Mouse (Mus musculus): ENCODE measurements around the gene Adam12. TPM values are rescaled to one million over a fixed set of nuclear protein-coding genes. Genes with fewer than 3 reads are reported as not detected.

The Adam12 gene
- polyA plus RNA-seq, 1 experiment from 2014 or later: 0.57 TPM

GRCm38 (mm10) chr7:134033939-134034338 is 198.0 kb downstream of the Adam12 start:
- no peak for ATAC-seq (ENCODE audit: low FRiP score, low TSS enrichment)
- H3K4me1 ChIP-seq (replicated peaks; ENCODE audit: control insufficient read depth, insufficient read depth): no peaks in the 10 kb centered on the region
- H3K4me3 ChIP-seq (ENCODE audit: low read depth, low read length): no peak overlapping the region
- H3K36me3 ChIP-seq (ENCODE audit: control insufficient read depth, insufficient read depth, low read length): no peaks in the 10 kb centered on the region
- WGBS: 91% methylated on average over 2 of the region's 2 CpGs
- TF ChIP-seq EP300 (optimal IDR thresholded peaks at IDR 0.05) (no peak), CTCF (IDR thresholded peaks at IDR 0.05; ENCODE audit: low read depth) (no peak)
- no peak overlapping the region for H3K9ac ChIP-seq (ENCODE audit: low read length)
- H3K27ac ChIP-seq (replicated peaks): no peak overlapping the region
- no peaks in the 10 kb centered on the region for H3K9me3 ChIP-seq (ENCODE audit: control insufficient read depth, low read length)
- no peak overlapping the region for H3K4me2 ChIP-seq (replicated peaks; ENCODE audit: low read depth)
- DNase-seq (ENCODE audit: low spot score): no peak
- no peaks in the 10 kb centered on the region for H3K27me3 ChIP-seq (ENCODE audit: control insufficient read depth, insufficient read depth, low read length)

- Histone ChIP-seq H3K36me3 (ENCODE audit: control insufficient read depth, insufficient read depth, low read length) (no peaks in the 10 kb centered on the region), H3K9me3 (ENCODE audit: control insufficient read depth, low read length) (no peaks in the 10 kb centered on the region), H3K4me1 (replicated peaks; ENCODE audit: control insufficient read depth, insufficient read depth) (no peaks in the 10 kb centered on the region), H3K4me3 (ENCODE audit: low read depth, low read length) (no peak overlapping the region), H3K9ac (ENCODE audit: low read length) (no peak overlapping the region), H3K27ac (replicated peaks) (no peak overlapping the region), H3K27me3 (ENCODE audit: control insufficient read depth, insufficient read depth, low read length) (no peaks in the 10 kb centered on the region), H3K4me2 (replicated peaks; ENCODE audit: low read depth) (no peak overlapping the region)
- ATAC-seq (ENCODE audit: low FRiP score, low TSS enrichment): peak; percentile 67; the same call in 1 of the 2 replicates
- TF ChIP-seq CTCF (IDR thresholded peaks at IDR 0.05; ENCODE audit: low read depth) (no peak), EP300 (optimal IDR thresholded peaks at IDR 0.05) (no peak)
- no peak for DNase-seq (ENCODE audit: low spot score)
- WGBS: 9% methylated on average over 6 of the region's 6 CpGs
Observed at GRCm38 (mm10) chr7:134032959-134033366, 199.0 kb downstream of the Adam12 start.

- Histone ChIP-seq H3K4me2 (replicated peaks; ENCODE audit: low read depth) (no peak overlapping the region), H3K4me1 (replicated peaks; ENCODE audit: control insufficient read depth, insufficient read depth) (no peaks in the 10 kb centered on the region), H3K9me3 (ENCODE audit: control insufficient read depth, low read length) (no peaks in the 10 kb centered on the region), H3K27ac (replicated peaks) (no peak overlapping the region), H3K4me3 (ENCODE audit: low read depth, low read length) (no peak overlapping the region), H3K9ac (ENCODE audit: low read length) (no peak overlapping the region), H3K36me3 (ENCODE audit: control insufficient read depth, insufficient read depth, low read length) (no peaks in the 10 kb centered on the region), H3K27me3 (ENCODE audit: control insufficient read depth, insufficient read depth, low read length) (no peaks in the 10 kb centered on the region)
- no peak for ATAC-seq (ENCODE audit: low FRiP score, low TSS enrichment)
- TF ChIP-seq CTCF (IDR thresholded peaks at IDR 0.05; ENCODE audit: low read depth) (no peak), EP300 (optimal IDR thresholded peaks at IDR 0.05) (no peak)
- WGBS: 84% methylated on average over 6 of the region's 6 CpGs
- DNase-seq (ENCODE audit: low spot score): no peak
Observed at GRCm38 (mm10) chr7:134031787-134032186, 200.2 kb downstream of the Adam12 start.

GRCm38 (mm10) chr7:134031256-134031655 is 200.7 kb downstream of the Adam12 start:
- 37% methylated on average over 2 of the region's 2 CpGs for WGBS

GRCm38 (mm10) chr7:134028281-134028830 is 203.6 kb downstream of the Adam12 start:
- no peak for DNase-seq (ENCODE audit: low spot score)
- no peak for TF ChIP-seq CTCF (IDR thresholded peaks at IDR 0.05; ENCODE audit: low read depth)
- no peak for TF ChIP-seq EP300 (optimal IDR thresholded peaks at IDR 0.05)
- Histone ChIP-seq H3K27ac (replicated peaks) (no peak overlapping the region), H3K9me3 (ENCODE audit: control insufficient read depth, low read length) (no peaks in the 10 kb centered on the region), H3K36me3 (ENCODE audit: control insufficient read depth, insufficient read depth, low read length) (no peaks in the 10 kb centered on the region), H3K4me3 (ENCODE audit: low read depth, low read length) (no peak overlapping the region), H3K4me2 (replicated peaks; ENCODE audit: low read depth) (no peak overlapping the region), H3K9ac (ENCODE audit: low read length) (no peak overlapping the region), H3K4me1 (replicated peaks; ENCODE audit: control insufficient read depth, insufficient read depth) (no peaks in the 10 kb centered on the region), H3K27me3 (ENCODE audit: control insufficient read depth, insufficient read depth, low read length) (no peaks in the 10 kb centered on the region)
- 58% methylated on average over 7 of the region's 7 CpGs for WGBS
- ATAC-seq (ENCODE audit: low FRiP score, low TSS enrichment): no peak

More at GRCm38 (mm10) chr7:134031256-134031655, 200.7 kb downstream of the Adam12 start:
- Histone ChIP-seq H3K27ac (replicated peaks) (no peak overlapping the region), H3K4me2 (replicated peaks; ENCODE audit: low read depth) (no peak overlapping the region), H3K4me3 (ENCODE audit: low read depth, low read length) (no peak overlapping the region), H3K9me3 (ENCODE audit: control insufficient read depth, low read length) (no peaks in the 10 kb centered on the region), H3K36me3 (ENCODE audit: control insufficient read depth, insufficient read depth, low read length) (no peaks in the 10 kb centered on the region), H3K27me3 (ENCODE audit: control insufficient read depth, insufficient read depth, low read length) (no peaks in the 10 kb centered on the region), H3K4me1 (replicated peaks; ENCODE audit: control insufficient read depth, insufficient read depth) (no peaks in the 10 kb centered on the region), H3K9ac (ENCODE audit: low read length) (no peak overlapping the region)
- TF ChIP-seq EP300 (optimal IDR thresholded peaks at IDR 0.05) (no peak), CTCF (IDR thresholded peaks at IDR 0.05; ENCODE audit: low read depth) (no peak)
- DNase-seq (ENCODE audit: low spot score) (no peak), ATAC-seq (ENCODE audit: low FRiP score, low TSS enrichment) (no peak)

GRCm38 (mm10) chr7:134027020-134027415 is 204.9 kb downstream of the Adam12 start:
- Histone ChIP-seq H3K36me3 (ENCODE audit: control insufficient read depth, insufficient read depth, low read length) (no peaks in the 10 kb centered on the region), H3K9ac (ENCODE audit: low read length) (no peak overlapping the region), H3K4me1 (replicated peaks; ENCODE audit: control insufficient read depth, insufficient read depth) (no peaks in the 10 kb centered on the region), H3K4me2 (replicated peaks; ENCODE audit: low read depth) (no peak overlapping the region), H3K4me3 (ENCODE audit: low read depth, low read length) (no peak overlapping the region), H3K9me3 (ENCODE audit: control insufficient read depth, low read length) (no peaks in the 10 kb centered on the region), H3K27ac (replicated peaks) (peak overlapping the region; percentile 24; the same call in 1 of the 2 replicates), H3K27me3 (ENCODE audit: control insufficient read depth, insufficient read depth, low read length) (no peaks in the 10 kb centered on the region)
- no peak for TF ChIP-seq EP300 (optimal IDR thresholded peaks at IDR 0.05)
- DNase-seq (ENCODE audit: low spot score): no peak
- ATAC-seq (ENCODE audit: low FRiP score, low TSS enrichment): no peak
- 69% methylated on average over 5 of the region's 5 CpGs for WGBS

Data from stomach, postnatal 0 days (tissue).